Mouse (Mus musculus) adrenal gland, postnatal 4 days (tissue): ENCODE measurements around the gene Piwil1. TPM values are rescaled to one million over a fixed set of nuclear protein-coding genes. Genes with fewer than 3 reads are reported as not detected.

Experiments used
- total RNA-seq, 2 experiments: library from RNA; stranded (reverse); gene quantifications; 2 replicates each; pipeline ENCODE4 v1.2.3; 2021

The Piwil1 gene
- total RNA-seq, 2 experiments from 2014 or later: not detected

Other genes with a start within 250 kb of the Piwil1 start
- 1 to 10 TPM in 1 of 2 experiments, under 1 TPM in 1; 0.68 to 1.3 TPM for gene Fzd10, start 101.7 kb upstream of the Piwil1 start, total RNA-seq